Mouse (Mus musculus) erythroblast, adult 5-6 weeks (primary cell): ENCODE measurements around the gene Cep112. TPM values are rescaled to one million over a fixed set of nuclear protein-coding genes. Genes with fewer than 3 reads are reported as not detected.

Experiments used
- ATAC-seq: replicated peaks from 2 replicates; pipeline ENCODE4 v1.8.0; 2016; ENCODE audit warnings: moderate number of reproducible peaks, mild to moderate bottlenecking, moderate TSS enrichment, inconsistent platforms; ENCODE audit not compliant: poor library complexity, low FRiP score, severe bottlenecking
- total RNA-seq, 2 experiments: library from RNA; stranded (forward) in 1 of 2; stranded (reverse) in 1 of 2; fragments of 150-400 nt in 1 of 2; fragments of 200-764, 138-1000 nt in 1 of 2; gene quantifications; 2 replicates each; pipeline versions ENCODE4 v1.2.3 to v1.2.4; 2015 to 2017; ENCODE audit warnings: low replicate concordance in 2 of 2

Gene Cep112
- total RNA-seq, 2 experiments from 2014 or later, result not detected

- ATAC-seq, result no peak
Measured at GRCm38 (mm10) chr11:108429076-108429475, 4.1 kb downstream of the Cep112 start.

- no peak for ATAC-seq
Measured at GRCm38 (mm10) chr11:108443893-108444563, 19.0 kb downstream of the Cep112 start.

GRCm38 (mm10) chr11:108447148-108447547, 22.2 kb downstream of the Cep112 start:
- 0 out of 2 replicates have a peak, but pooled peaks have one; percentile 55 for ATAC-seq

GRCm38 (mm10) chr11:108449811-108450210, 24.8 kb downstream of the Cep112 start:
- no peak for ATAC-seq

GRCm38 (mm10) chr11:108459599-108459998, 34.6 kb downstream of the Cep112 start:
- ATAC-seq, result no peak

GRCm38 (mm10) chr11:108464138-108464537, 39.1 kb downstream of the Cep112 start:
- ATAC-seq, result no peak

GRCm38 (mm10) chr11:108464715-108465301, 39.8 kb downstream of the Cep112 start:
- no peak for ATAC-seq

GRCm38 (mm10) chr11:108475738-108476137, 50.7 kb downstream of the Cep112 start:
- ATAC-seq, result no peak

GRCm38 (mm10) chr11:108476226-108476625, 51.2 kb downstream of the Cep112 start:
- ATAC-seq, result no peak

GRCm38 (mm10) chr11:108483976-108484375, 59.0 kb downstream of the Cep112 start:
- no peak for ATAC-seq

GRCm38 (mm10) chr11:108488256-108488655, 63.3 kb downstream of the Cep112 start:
- ATAC-seq, result no peak

- no peak for ATAC-seq
Measured at GRCm38 (mm10) chr11:108489863-108490262, 64.9 kb downstream of the Cep112 start.

GRCm38 (mm10) chr11:108508190-108508589, 83.2 kb downstream of the Cep112 start:
- ATAC-seq, result no peak

GRCm38 (mm10) chr11:108527725-108528363, 102.9 kb downstream of the Cep112 start:
- no peak for ATAC-seq

GRCm38 (mm10) chr11:108532901-108533300, 107.9 kb downstream of the Cep112 start:
- no peak for ATAC-seq

GRCm38 (mm10) chr11:108534014-108534413, 109.0 kb downstream of the Cep112 start:
- ATAC-seq, result no peak

- ATAC-seq, result no peak
Measured at GRCm38 (mm10) chr11:108552997-108553622, 128.1 kb downstream of the Cep112 start.

- no peak for ATAC-seq
Measured at GRCm38 (mm10) chr11:108553881-108554280, 128.9 kb downstream of the Cep112 start.

GRCm38 (mm10) chr11:108558544-108558943, 133.6 kb downstream of the Cep112 start:
- ATAC-seq, result no peak

- no peak for ATAC-seq
Measured at GRCm38 (mm10) chr11:108559506-108559905, 134.5 kb downstream of the Cep112 start.

GRCm38 (mm10) chr11:108562076-108562475, 137.1 kb downstream of the Cep112 start:
- ATAC-seq, result no peak
